Mouse (Mus musculus) megakaryocyte-erythroid progenitor cell, adult 5 weeks (primary cell): Measurements from ENCODE around the gene Lig3. TPM values are rescaled to one million over a fixed set of nuclear protein-coding genes. Genes with fewer than 3 reads are reported as not detected.

ENCODE experiments used
- polyA plus RNA-seq: library from polyadenylated mRNA; stranded (reverse); fragments of >175 nt; gene quantifications from 2 replicates; pipeline ENCODE4 v1.2.3, GENCODE M21; 2012

Gene Lig3
- 38.9 and 42.0 TPM in 2 replicates for polyA plus RNA-seq

DNA sequence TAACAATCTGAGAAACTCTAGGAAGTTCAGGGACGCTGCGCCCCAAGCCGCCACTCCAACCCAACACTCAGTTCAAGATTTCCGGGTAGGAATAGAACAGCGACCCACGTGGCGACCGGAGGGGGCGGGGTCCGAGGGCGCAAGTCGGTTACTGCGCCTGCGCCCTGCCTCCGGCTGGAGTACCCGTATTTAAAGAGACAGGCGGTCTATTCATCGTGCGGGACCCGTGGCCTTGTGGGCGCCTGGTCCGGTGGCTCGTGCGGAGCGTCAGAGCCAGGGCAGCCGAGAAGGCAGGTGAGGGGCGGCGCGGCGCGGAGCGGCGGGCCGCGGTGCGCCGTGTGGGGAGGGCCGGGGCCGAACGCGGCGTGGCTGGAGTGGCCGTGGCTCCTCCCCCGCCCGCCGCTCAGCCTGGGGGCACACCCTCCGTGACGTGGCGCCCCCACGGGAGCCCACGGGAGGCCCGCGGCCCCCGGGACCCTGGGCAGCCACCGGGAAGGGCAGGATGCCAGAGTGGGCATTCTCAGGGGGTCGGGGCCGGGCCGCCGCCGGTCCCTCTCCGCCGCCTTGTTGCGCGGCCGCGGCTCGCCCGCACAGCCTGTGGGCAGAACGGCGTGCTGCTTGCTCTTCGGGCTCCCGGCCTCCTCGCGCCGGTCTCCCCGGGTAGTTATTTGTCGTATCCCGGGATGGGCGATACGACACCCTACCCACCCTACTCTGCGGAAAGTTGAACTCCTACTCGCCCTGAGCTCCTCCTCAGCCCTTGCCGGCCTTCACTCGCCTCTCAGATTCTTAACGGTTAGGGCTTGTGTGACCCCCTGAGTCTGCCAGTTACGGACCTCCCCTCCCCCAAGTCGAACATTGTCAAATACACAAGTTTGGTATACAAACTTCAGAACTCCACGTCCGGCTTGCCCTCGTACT is at the start of gene Lig3:
Gene Lig3 (plus strand): TSS at position 126 of the 921 bp plus-strand sequence.

DNA sequence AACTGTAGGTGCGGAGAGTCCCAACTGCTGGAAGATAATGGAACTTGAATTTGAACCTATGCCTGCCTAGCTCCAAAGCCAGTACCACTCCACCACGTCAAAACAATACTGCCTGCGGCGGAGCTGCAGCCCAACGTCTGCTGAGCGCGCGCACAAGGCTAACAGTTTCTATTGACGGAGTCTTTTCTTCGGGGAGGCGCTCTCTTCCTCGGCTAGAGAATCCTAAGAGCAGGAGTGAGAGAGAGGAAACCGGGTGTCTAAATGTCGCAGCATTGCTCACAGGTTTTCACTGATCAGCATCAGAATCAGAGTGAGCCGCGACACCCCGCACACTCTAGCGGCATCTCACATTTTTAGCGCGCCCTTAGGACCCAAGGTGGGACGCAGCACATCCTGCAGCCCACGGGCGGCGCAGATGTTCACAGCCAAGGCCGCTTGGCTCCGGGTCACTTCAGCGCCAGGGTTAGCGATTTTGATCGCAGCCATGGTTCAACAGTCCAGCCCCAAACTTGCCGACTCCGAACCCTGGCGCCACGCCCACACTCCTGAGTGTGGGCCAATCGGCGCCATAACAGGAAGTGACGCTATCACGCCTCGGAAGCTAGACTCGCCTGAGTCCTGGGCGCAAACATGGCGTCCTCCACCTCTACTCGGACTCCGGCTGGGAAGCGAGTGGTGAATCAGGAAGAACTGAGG is 17.0 kb upstream of the Lig3 start, which contains the start of the genes Cct6b and Zfp830:
Gene Cct6b (minus strand): TSS at position 580 of the 696 bp plus-strand sequence.
Gene Zfp830 (plus strand): TSS at position 604 of the 696 bp plus-strand sequence.

Other genes starting within 250 kb of the Lig3 start
- 0.19 TPM in 1 of 2 replicates, not detected in the other for gene Cct6b, start 16.8 kb upstream of the Lig3 start, polyA plus RNA-seq
- 22.5 and 27.1 TPM in 2 replicates for gene Zfp830, start 16.8 kb upstream of the Lig3 start, polyA plus RNA-seq
- 12.7 and 16.5 TPM in 2 replicates for gene Rffl, start 90.1 kb downstream of the Lig3 start, polyA plus RNA-seq
- gene Rad51d, start 109.5 kb downstream of the Lig3 start, polyA plus RNA-seq, result 13.9 and 15.7 TPM in 2 replicates
- gene Fndc8, start 111.0 kb downstream of the Lig3 start, polyA plus RNA-seq, result not detected in 2 replicates
- gene Nle1, start 127.3 kb downstream of the Lig3 start, polyA plus RNA-seq, result 58.8 and 65.9 TPM in 2 replicates
- gene Unc45b, start 129.4 kb downstream of the Lig3 start, polyA plus RNA-seq, result 0.07 and 0.08 TPM in 2 replicates
- gene Slfn5, start 170.2 kb downstream of the Lig3 start, polyA plus RNA-seq, result 0.26 and 1.1 TPM in 2 replicates
- gene Slfn9, start 210.7 kb downstream of the Lig3 start, polyA plus RNA-seq, result 4.4 and 5.7 TPM in 2 replicates
- 1.2 and 2.0 TPM in 2 replicates for gene Slfn8, start 239.7 kb downstream of the Lig3 start, polyA plus RNA-seq